Mouse (Mus musculus) embryonic stem cell, embryonic (primary cell): ENCODE results near the gene Osbpl9.

Experiments used
- CTCF ChIA-PET, 4 experiments: fragments of 300-600 bp in 2 of 4; fragments of 350-600 bp in 2 of 4; sonication (Branson Sonifier 250); formaldehyde crosslinking; loops; one replicate each; lab custom pipeline; 2022; ENCODE audit warnings: inconsistent platforms in 2 of 4; lab: Charles Lee
- POLR2A ChIA-PET, 4 experiments: fragments of 300-600 bp in 2 of 4; fragments of 350-600 bp in 2 of 4; sonication (Branson Sonifier 250); formaldehyde crosslinking; loops; one replicate each; lab custom pipeline; 2022; ENCODE audit warnings: antibody characterized with exemption in 4 of 4, inconsistent platforms in 1 of 4; lab: Charles Lee

Gene Osbpl9

DNA sequence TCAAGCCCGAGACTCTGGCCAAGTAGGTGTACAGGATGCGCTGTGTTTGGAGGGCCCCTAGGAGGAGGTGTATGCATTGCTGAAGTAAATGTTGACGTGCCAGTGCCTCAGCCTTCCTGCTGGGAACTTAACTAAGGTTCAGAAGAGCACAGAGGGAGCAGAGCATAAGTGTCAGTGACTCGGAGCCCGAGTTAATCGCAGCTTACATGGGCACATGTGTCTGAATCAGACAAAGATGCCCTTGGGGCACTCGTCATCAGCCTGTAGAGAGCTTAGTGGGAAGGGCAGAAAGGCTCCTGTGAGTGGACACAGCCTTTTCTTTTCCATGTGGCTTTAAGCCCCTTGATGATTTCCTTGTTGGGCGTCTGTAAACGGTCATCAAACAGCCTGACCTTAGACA lies 148.1 kb downstream of the Osbpl9 start:
- POLR2A ChIA-PET: interaction anchor here in 2 of 4 experiments (1.0 to 1.5 kb wide), 5 partner anchors 8 to 220 kb away, joined by 3 to 5 read pairs (median 3); partner anchors contain the start of genes Btf3l4 (in 1 of the 2) and Txndc12 (in 1 of the 2)
- CTCF ChIA-PET: interaction anchor here in 2 of 4 experiments (0.5 to 1.5 kb wide), 3 partner anchors 18 to 218 kb away, joined by 3 to 6 read pairs (median 4); no protein-coding TSS in a partner anchor

DNA sequence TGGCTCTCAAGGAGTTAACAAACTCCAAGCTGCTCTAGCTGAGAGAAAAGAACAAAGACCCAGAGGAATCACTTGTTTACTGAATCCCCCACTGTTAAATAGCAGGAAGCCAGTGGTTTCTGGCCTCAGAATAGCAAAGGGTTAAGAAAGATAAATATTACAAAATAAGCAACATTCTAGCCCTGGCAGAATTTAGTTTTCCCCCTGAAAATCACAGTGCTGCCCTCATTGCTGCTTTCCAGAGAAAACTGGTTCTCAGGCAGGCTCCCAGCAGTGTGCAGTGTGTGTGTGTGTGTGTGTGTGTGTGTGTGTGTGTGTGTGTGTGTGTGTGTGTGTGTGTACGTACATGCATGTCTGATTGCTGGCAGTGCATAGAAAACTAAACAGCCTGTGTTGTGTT lies 149.8 kb downstream of the Osbpl9 start:
- POLR2A ChIA-PET: interaction anchor here in 2 of 4 experiments (0.9 to 1.2 kb wide), 3 partner anchors 8 to 43 kb away, joined by 3 read pairs; no protein-coding TSS in a partner anchor
- CTCF ChIA-PET: interaction anchor here in 1 of 4 experiments (0.9 kb wide), 1 partner anchor 10 kb away, joined by 3 read pairs; no protein-coding TSS in a partner anchor

- ChIA-PET CTCF (interaction anchor here in 3 of 4 experiments (1.2 to 1.6 kb wide), 3 partner anchors 12 kb away, joined by 3 to 4 read pairs (median 3); no protein-coding TSS in a partner anchor), POLR2A (interaction anchor here in 1 of 4 experiments (1.8 kb wide), 1 partner anchor 9 kb away, joined by 5 read pairs; no protein-coding TSS in a partner anchor)
Observed at GRCm38 (mm10) chr4:109048258-109048657, 153.8 kb downstream of the Osbpl9 start.

GRCm38 (mm10) chr4:109043756-109044155 lies 158.3 kb downstream of the Osbpl9 start:
- ChIA-PET POLR2A (interaction anchor here in 2 of 4 experiments (1.1 to 1.2 kb wide), 3 partner anchors 9 to 67 kb away, joined by 3 to 6 read pairs (median 3); no protein-coding TSS in a partner anchor), CTCF (interaction anchor here in 1 of 4 experiments (0.7 kb wide), 1 partner anchor 154 kb away, joined by 3 read pairs; no protein-coding TSS in a partner anchor)

DNA sequence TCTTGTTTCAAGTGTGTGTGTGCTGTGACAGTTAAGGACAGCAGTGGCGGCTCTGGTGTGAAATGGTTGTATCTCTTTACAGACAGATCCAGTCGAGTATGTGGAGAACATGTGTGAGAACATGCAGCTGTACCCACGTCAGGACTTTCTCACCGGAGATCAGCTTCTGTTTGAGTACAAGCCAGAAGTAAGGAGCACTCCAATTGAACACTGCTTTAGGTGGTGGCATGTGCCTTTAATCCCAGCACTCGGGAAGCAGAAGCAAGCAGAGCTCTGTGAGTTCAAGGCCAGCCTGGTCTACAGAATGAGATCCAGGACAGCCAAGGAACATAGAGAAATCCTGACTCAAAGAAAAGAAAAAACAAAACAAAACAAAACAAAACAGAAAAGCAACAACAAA lies 158.8 kb downstream of the Osbpl9 start:
- CTCF ChIA-PET: interaction anchor here in 1 of 4 experiments (0.7 kb wide), 1 partner anchor 153 kb away, joined by 3 read pairs; no protein-coding TSS in a partner anchor

DNA sequence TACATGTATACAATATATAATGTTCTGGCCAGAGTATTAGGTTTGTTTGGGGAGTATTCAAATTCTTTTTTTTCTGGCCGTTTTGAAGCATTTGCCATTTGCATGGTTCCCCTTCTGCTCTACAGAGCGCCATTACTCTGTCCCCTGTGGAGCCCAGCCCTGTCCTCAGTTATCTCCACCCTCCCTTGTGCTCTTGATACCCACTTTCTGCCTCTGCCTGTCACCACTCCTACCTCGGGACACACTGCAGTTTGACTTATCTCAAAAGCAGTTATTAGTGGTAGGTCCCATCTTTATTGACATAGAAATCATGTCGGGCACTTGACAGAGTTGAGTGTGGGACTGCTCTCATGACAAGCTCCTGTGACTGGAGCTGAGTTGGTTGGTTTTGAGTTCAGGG lies 159.3 kb downstream of the Osbpl9 start:
- POLR2A ChIA-PET: interaction anchor here in 2 of 4 experiments (0.7 to 1.1 kb wide), 2 partner anchors 10 to 11 kb away, joined by 3 to 7 read pairs; no protein-coding TSS in a partner anchor
- CTCF ChIA-PET: no interaction called here

More for the DNA sequence above, 158.8 kb downstream of the Osbpl9 start:
- POLR2A ChIA-PET: interaction anchor here in 2 of 4 experiments (0.7 to 1.1 kb wide), 2 partner anchors 11 to 12 kb away, joined by 3 to 7 read pairs; no protein-coding TSS in a partner anchor

DNA sequence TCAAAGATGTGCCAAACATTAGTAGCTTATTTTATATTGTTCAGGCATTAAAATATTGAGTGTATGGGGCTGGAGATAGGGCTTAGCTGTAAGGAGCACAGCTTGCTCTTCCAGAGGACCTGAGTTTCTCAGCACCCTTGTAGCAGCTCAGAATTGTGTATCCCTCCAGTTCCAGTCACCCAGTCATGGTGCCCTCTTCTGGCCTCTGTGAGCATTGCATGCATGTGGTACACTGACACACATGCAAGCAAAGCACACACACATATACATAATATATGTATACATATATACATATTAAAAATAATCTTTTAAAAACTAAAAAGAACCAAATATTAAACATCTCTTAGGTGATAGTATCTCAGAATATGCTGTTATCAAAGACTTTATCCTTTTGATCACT lies 165.7 kb downstream of the Osbpl9 start:
- CTCF ChIA-PET: interaction anchor here (0.6 to 1.6 kb wide), 48 partner anchors 8 to 1294 kb away, joined by 3 to 10 read pairs (median 4); partner anchors contain the start of gene Nrd1 (in 2 of the 4)
- POLR2A ChIA-PET: interaction anchor here in 3 of 4 experiments (0.5 to 2.0 kb wide), 9 partner anchors 9 to 204 kb away, joined by 3 to 7 read pairs (median 4); partner anchors contain the start of gene Nrd1 (in 1 of the 3)

DNA sequence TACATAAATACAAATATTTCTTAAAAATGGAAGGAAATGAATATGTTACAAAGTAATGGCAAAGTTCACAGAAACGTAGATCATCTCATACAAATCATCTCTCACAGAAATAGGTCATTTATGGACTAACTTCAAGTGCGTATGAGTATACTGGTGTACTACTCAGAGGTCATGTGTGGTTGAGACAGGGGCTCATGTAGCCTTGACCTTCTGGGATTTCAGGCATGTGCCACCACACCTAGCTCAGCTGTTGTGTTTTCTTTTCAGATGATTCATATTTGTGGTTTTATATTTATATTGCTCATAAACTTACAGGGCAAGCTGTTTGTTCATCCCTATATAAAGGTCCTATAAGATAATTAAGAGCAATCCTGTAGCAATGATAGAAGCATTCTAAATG lies 171.8 kb downstream of the Osbpl9 start:
- ChIA-PET CTCF (no interaction called here), POLR2A (interaction anchor here (0.7 to 2.8 kb wide), 6 partner anchors 10 to 197 kb away, joined by 3 to 9 read pairs (median 4); partner anchors contain the start of genes Btf3l4 (in 1 of the 4) and Nrd1 (in 1 of the 4))

DNA sequence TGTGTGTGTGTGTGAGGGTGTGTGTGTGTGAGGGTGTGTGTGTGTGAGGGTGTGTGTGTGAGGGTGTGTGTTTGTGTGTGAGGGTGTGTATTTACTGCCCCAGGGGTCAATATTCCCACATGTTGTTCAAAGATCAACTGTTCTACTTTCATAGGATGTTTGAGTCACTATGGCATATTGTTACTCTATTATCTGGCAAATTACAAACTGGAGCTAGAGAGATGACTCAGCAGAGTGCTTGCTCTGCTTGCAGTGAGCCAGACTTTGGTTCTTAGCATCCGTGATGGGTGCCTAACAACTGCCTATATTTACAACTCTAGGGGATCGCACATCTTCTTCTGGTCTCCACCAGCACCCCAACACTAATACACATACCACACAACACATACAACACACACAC lies 172.2 kb downstream of the Osbpl9 start:
- ChIA-PET POLR2A (interaction anchor here (0.7 to 2.8 kb wide), 5 partner anchors 9 to 196 kb away, joined by 3 to 9 read pairs (median 4); partner anchors contain the start of genes Btf3l4 (in 1 of the 4) and Nrd1 (in 1 of the 4)), CTCF (no interaction called here)

GRCm38 (mm10) chr4:109026543-109026942 lies 175.5 kb downstream of the Osbpl9 start:
- ChIA-PET CTCF (interaction anchor here in 1 of 4 experiments (2.0 kb wide), 1 partner anchor 10 kb away, joined by 5 read pairs; no protein-coding TSS in a partner anchor), POLR2A (interaction anchor here in 1 of 4 experiments (1.7 kb wide), 1 partner anchor 10 kb away, joined by 7 read pairs; no protein-coding TSS in a partner anchor)

DNA sequence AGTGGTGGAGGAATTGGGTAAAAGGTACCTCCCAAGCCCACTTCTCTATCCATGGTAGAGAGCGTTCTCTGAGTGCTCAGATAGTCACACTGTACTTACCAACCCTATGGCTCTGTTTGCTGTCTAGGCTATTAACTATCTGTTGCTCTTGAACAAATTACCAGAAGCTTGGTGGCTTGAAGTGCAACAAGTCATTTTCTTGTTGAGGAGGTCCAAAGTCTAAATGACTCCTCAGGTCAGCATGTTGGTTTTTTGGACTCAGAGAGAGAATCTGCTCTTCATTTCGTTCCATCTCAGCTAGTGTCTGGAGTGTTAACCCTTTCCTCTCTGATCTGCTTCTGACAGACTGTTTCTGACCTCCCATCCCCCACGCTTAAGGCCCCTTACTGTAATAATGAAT lies 177.0 kb downstream of the Osbpl9 start:
- ChIA-PET CTCF (interaction anchor here (1.0 to 2.1 kb wide), 5 partner anchors 11 to 38 kb away, joined by 3 to 7 read pairs (median 7); no protein-coding TSS in a partner anchor), POLR2A (interaction anchor here in 2 of 4 experiments (0.6 to 4.3 kb wide), 11 partner anchors 10 to 256 kb away, joined by 3 to 21 read pairs (median 3); partner anchors contain the start of genes Nrd1 (in 2 of the 2), Btf3l4 (in 1 of the 2) and Txndc12 (in 1 of the 2))

DNA sequence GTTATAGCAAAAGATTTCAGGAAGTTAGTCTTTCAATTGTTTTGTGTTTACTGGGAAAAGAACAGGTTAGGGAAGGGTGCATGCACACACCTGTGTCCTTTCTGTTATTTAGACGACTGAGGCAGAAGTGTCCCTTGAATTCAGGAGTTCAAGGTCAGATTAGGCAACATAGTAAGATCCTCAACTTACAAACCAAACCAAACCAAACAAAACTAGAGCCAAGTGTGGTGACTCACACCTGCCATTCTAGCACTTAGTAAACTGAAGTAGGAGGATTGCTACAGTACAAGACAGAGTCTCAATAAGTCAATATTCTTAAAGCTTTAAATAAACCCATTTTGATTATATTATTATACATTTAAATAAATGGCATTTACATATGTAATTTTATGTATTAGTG lies 180.1 kb downstream of the Osbpl9 start:
- POLR2A ChIA-PET: interaction anchor here in 1 of 4 experiments (4.3 kb wide), 1 partner anchor 22 kb away, joined by 21 read pairs; the partner anchor contains the start of gene Nrd1
- CTCF ChIA-PET: interaction anchor here in 1 of 4 experiments (1.8 kb wide), 1 partner anchor 14 kb away, joined by 4 read pairs; no protein-coding TSS in a partner anchor

GRCm38 (mm10) chr4:109019301-109019700 lies 182.8 kb downstream of the Osbpl9 start:
- CTCF ChIA-PET: no interaction called here
- POLR2A ChIA-PET: interaction anchor here in 2 of 4 experiments (0.8 to 1.5 kb wide), 4 partner anchors 10 to 19 kb away, joined by 3 read pairs; partner anchors contain the start of gene Nrd1 (in 1 of the 2)

DNA sequence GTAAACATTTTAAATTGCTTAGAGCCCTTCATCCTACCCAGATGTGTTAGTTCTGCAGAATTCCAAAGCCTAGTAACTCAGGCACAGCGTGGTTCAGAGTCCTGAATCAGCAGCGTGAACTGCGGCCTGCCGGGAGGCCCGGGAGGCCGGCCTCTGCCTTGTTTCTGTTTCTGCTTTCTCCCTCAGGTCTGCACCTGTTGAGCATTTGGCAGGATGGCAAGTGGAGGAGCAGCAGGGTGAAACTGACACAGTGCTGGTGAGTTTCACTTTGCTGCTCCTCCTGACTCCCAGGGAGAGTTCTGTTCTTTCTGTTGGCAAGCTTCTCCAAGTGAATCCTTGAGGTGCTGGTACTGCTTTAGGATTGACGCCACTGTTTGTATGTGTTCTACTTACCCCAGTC lies 184.6 kb downstream of the Osbpl9 start:
- POLR2A ChIA-PET: interaction anchor here in 1 of 4 experiments (1.3 kb wide), 1 partner anchor 17 kb away, joined by 3 read pairs; no protein-coding TSS in a partner anchor
- CTCF ChIA-PET: interaction anchor here in 1 of 4 experiments (1.5 kb wide), 1 partner anchor 19 kb away, joined by 5 read pairs; no protein-coding TSS in a partner anchor

GRCm38 (mm10) chr4:109014091-109014490 lies 188.0 kb downstream of the Osbpl9 start:
- POLR2A ChIA-PET: interaction anchor here in 2 of 4 experiments (0.6 to 1.0 kb wide), 5 partner anchors 11 to 208 kb away, joined by 3 read pairs; partner anchors contain the start of gene Osbpl9 (in 1 of the 2)
- CTCF ChIA-PET: no interaction called here
